Mouse (Mus musculus): ENCODE measurements at regions not wholly inside any gene's neighbourhood (a gene's known extent, or its start where the extent isn't known, plus 50 kb on each side); places are given as distances from the start of the nearest gene placed in this dataset.

- Histone ChIP-seq H3K9me3 (replicated peaks; ENCODE audit: insufficient read depth, low read length) (no peaks in the 10 kb centered on the region), H3K4me1 (ENCODE audit: control insufficient read depth in 1 of 2, insufficient read depth in 2 of 2, low read length in 2 of 2) (no peaks in the 10 kb centered on the region), H3K79me2 (ENCODE audit: control insufficient read depth, insufficient read depth, low read length, poor library complexity) (no peaks in the 10 kb centered on the region), H3K4me3 (ENCODE audit: control insufficient read depth in 1 of 2, insufficient read depth in 1 of 2, low read depth in 2 of 2, low read length in 2 of 2) (no peak overlapping the region), H3K36me3 (ENCODE audit: control insufficient read depth in 1 of 2, insufficient read depth in 2 of 2, low read length in 2 of 2) (no peaks in the 10 kb centered on the region), H3K9ac (ENCODE audit: control insufficient read depth, low read depth, low read length, poor library complexity, severe bottlenecking) (no peak overlapping the region), H3K27ac (ENCODE audit: control insufficient read depth, low read depth, low read length) (no peak overlapping the region), H3K27me3 (ENCODE audit: control insufficient read depth in 1 of 2, insufficient read depth in 2 of 2, low read length in 2 of 2) (no peaks in the 10 kb centered on the region)
- DNase-seq (ENCODE audit: low read depth, low spot score), result no peak
- TF ChIP-seq ZKSCAN1 (IDR thresholded peaks at IDR 0.05; ENCODE audit: low read depth, low read length) (no peak), USF2 (IDR thresholded peaks at IDR 0.05; ENCODE audit: borderline replicate concordance in 1 of 2, insufficient read depth in 1 of 2, low read depth in 1 of 2, low read length in 2 of 2) (no peak), POLR2AphosphoS2 (IDR thresholded peaks at IDR 0.05; ENCODE audit: low read length) (no peak), MYB (IDR thresholded peaks at IDR 0.05; ENCODE audit: low read depth, low read length) (no peak), UBTF (IDR thresholded peaks at IDR 0.05; ENCODE audit: borderline replicate concordance, insufficient read depth, low read depth, low read length) (no peak), CTCF (IDR thresholded peaks at IDR 0.05 in 2 of 3, conservative IDR thresholded peaks at IDR 0.05 in 1 of 3; ENCODE audit: control insufficient read depth in 1 of 3, insufficient read depth in 1 of 3, low read depth in 2 of 3, low read length in 3 of 3, poor library complexity in 1 of 3, severe bottlenecking in 1 of 3) (no peak), ZNF384 (IDR thresholded peaks at IDR 0.05; ENCODE audit: low read depth, low read length) (no peak), SMC3 (IDR thresholded peaks at IDR 0.05; ENCODE audit: low read depth, low read length) (no peak), MXI1 (IDR thresholded peaks at IDR 0.05; ENCODE audit: low read depth, low read length) (no peak), EP300 (IDR thresholded peaks at IDR 0.05; ENCODE audit: low read depth in 1 of 2, low read length in 2 of 2) (no peak), TAL1 (IDR thresholded peaks at IDR 0.05; ENCODE audit: low read length) (no peak), NELFE (IDR thresholded peaks at IDR 0.05; ENCODE audit: low read depth, low read length) (no peak)
Measured at GRCm38 (mm10) chr15:68457239-68457638, 1956.5 kb upstream of the Lrrc6 start.

- no peak overlapping the region for H3K4me3 ChIP-seq (ENCODE audit: control insufficient read depth in 1 of 2, insufficient read depth in 1 of 2, low read depth in 2 of 2, low read length in 2 of 2)
- TF ChIP-seq CHD2 (IDR thresholded peaks at IDR 0.05; ENCODE audit: low read length) (no peak), TAL1 (IDR thresholded peaks at IDR 0.05; ENCODE audit: low read length) (no peak), UBTF (IDR thresholded peaks at IDR 0.05; ENCODE audit: borderline replicate concordance, insufficient read depth, low read depth, low read length) (no peak), ELF1 (IDR thresholded peaks at IDR 0.05; ENCODE audit: low read depth, low read length) (no peak), MEF2A (IDR thresholded peaks at IDR 0.05; ENCODE audit: extremely low read depth, insufficient replicate concordance, low read depth, low read length, poor library complexity, severe bottlenecking) (no peak), ZKSCAN1 (IDR thresholded peaks at IDR 0.05; ENCODE audit: low read depth, low read length) (no peak), NELFE (IDR thresholded peaks at IDR 0.05; ENCODE audit: low read depth, low read length) (no peak), CHD1 (IDR thresholded peaks at IDR 0.05; ENCODE audit: low read depth, low read length) (no peak), POLR2AphosphoS2 (IDR thresholded peaks at IDR 0.05; ENCODE audit: low read length) (no peak), MAFK (IDR thresholded peaks at IDR 0.05; ENCODE audit: borderline replicate concordance, low read depth, low read length) (no peak), POLR2AphosphoS5 (IDR thresholded peaks at IDR 0.05; ENCODE audit: borderline replicate concordance, low read depth, low read length) (no peak), SMC3 (IDR thresholded peaks at IDR 0.05; ENCODE audit: low read depth, low read length) (no peak), RAD21 (IDR thresholded peaks at IDR 0.05; ENCODE audit: low read depth, low read length) (no peak), MYC (IDR thresholded peaks at IDR 0.05; ENCODE audit: low read depth, low read length) (no peak)
- no peaks in the 10 kb centered on the region for H3K4me1 ChIP-seq (ENCODE audit: control insufficient read depth in 1 of 2, insufficient read depth in 2 of 2, low read length in 2 of 2)
- no peaks in the 10 kb centered on the region for H3K79me2 ChIP-seq (ENCODE audit: control insufficient read depth, insufficient read depth, low read length, poor library complexity)
- H3K9me3 ChIP-seq (replicated peaks; ENCODE audit: insufficient read depth, low read length), result no peaks in the 10 kb centered on the region
- DNase-seq (ENCODE audit: low read depth, low spot score), result no peak
- H3K36me3 ChIP-seq (ENCODE audit: control insufficient read depth in 1 of 2, insufficient read depth in 2 of 2, low read length in 2 of 2), result no peaks in the 10 kb centered on the region
- H3K9ac ChIP-seq (ENCODE audit: control insufficient read depth, low read depth, low read length, poor library complexity, severe bottlenecking), result no peak overlapping the region
- H3K27ac ChIP-seq (ENCODE audit: control insufficient read depth, low read depth, low read length), result no peak overlapping the region
- H3K27me3 ChIP-seq (ENCODE audit: control insufficient read depth in 1 of 2, insufficient read depth in 2 of 2, low read length in 2 of 2), result no peaks in the 10 kb centered on the region
Measured at GRCm38 (mm10) chr15:68451971-68452370, 1951.3 kb upstream of the Lrrc6 start.

Data from MEL (cell line).